Mouse (Mus musculus): ENCODE data around the gene Akirin2. TPM values are rescaled to one million over a fixed set of nuclear protein-coding genes. Genes with fewer than 3 reads are reported as not detected.

Gene Akirin2
- 91.0 and 91.6 TPM in 2 replicates for polyA plus RNA-seq (2014; fragmentation: Nextera tagmentation; extraction: Ambion mirVana)

- ATAC-seq (replicated peaks; ENCODE audit: low FRiP score), result no peak; the same call in 1 of the 2 replicates
- H3K27ac ChIP-seq (ENCODE audit: low read depth, low read length), result peak within 1 kb of the TSS; percentile 79
Observed at GRCm38 (mm10) chr4:34550748-34551097, at the start of gene Akirin2. Gene Akirin2 (plus strand): TSS chr4:34550937.

GRCm38 (mm10) chr4:34510305-34510704, 40.4 kb upstream of the Akirin2 start:
- Histone ChIP-seq H3K9me3 (ENCODE audit: control insufficient read depth, low read length) (no peaks in the 10 kb centered on the region; the same call in 1 of the 2 replicates), H3K9ac (ENCODE audit: low read length) (no peak overlapping the region), H3K36me3 (ENCODE audit: control insufficient read depth, insufficient read depth, low read length) (no peaks in the 10 kb centered on the region), H3K4me2 (ENCODE audit: low read depth, low read length, severe bottlenecking) (no peak overlapping the region), H3K27me3 (ENCODE audit: control insufficient read depth, insufficient read depth, low read length) (no peaks in the 10 kb centered on the region), H3K27ac (ENCODE audit: low read depth, low read length) (no peak overlapping the region), H3K4me3 (ENCODE audit: low read depth, low read length) (no peak overlapping the region), H3K4me1 (replicated peaks; ENCODE audit: control insufficient read depth, insufficient read depth, low read length) (no peaks in the 10 kb centered on the region)
- 88% methylated on average over 3 of the region's 3 CpGs for WGBS
- ATAC-seq (replicated peaks; ENCODE audit: low FRiP score) (no peak), DNase-seq (ENCODE audit: low spot score) (no peak)

More at GRCm38 (mm10) chr4:34550748-34551097, at the start of gene Akirin2:
- no peaks in the 10 kb centered on the region for H3K27me3 ChIP-seq (ENCODE audit: control insufficient read depth, insufficient read depth, low read length)
- under 1% methylated on average over 41 of the region's 53 CpGs for WGBS
- no peaks in the 10 kb centered on the region for H3K36me3 ChIP-seq (ENCODE audit: control insufficient read depth, insufficient read depth, low read length)
- H3K4me1 ChIP-seq (replicated peaks; ENCODE audit: control insufficient read depth, insufficient read depth, low read length), result peaks cover 5% of the 10 kb centered on the region; the same call in 1 of the 2 replicates
- no peaks in the 10 kb centered on the region for H3K9me3 ChIP-seq (ENCODE audit: control insufficient read depth, low read length)
- peak within 1 kb of the TSS; percentile 64 for H3K4me2 ChIP-seq (ENCODE audit: low read depth, low read length, severe bottlenecking)
- H3K9ac ChIP-seq (ENCODE audit: low read length), result peak within 1 kb of the TSS; percentile 96
- DNase-seq (ENCODE audit: low spot score), result no peak
- H3K4me3 ChIP-seq (ENCODE audit: low read depth, low read length), result peak within 1 kb of the TSS; percentile 97

GRCm38 (mm10) chr4:34522846-34523245, 27.9 kb upstream of the Akirin2 start:
- 94% methylated on average over 3 of the region's 3 CpGs for WGBS
- Histone ChIP-seq H3K36me3 (ENCODE audit: control insufficient read depth, insufficient read depth, low read length) (no peaks in the 10 kb centered on the region), H3K4me1 (replicated peaks; ENCODE audit: control insufficient read depth, insufficient read depth, low read length) (no peaks in the 10 kb centered on the region), H3K9ac (ENCODE audit: low read length) (no peak overlapping the region), H3K4me3 (ENCODE audit: low read depth, low read length) (no peak overlapping the region), H3K9me3 (ENCODE audit: control insufficient read depth, low read length) (no peaks in the 10 kb centered on the region), H3K27ac (ENCODE audit: low read depth, low read length) (no peak overlapping the region), H3K27me3 (ENCODE audit: control insufficient read depth, insufficient read depth, low read length) (no peaks in the 10 kb centered on the region), H3K4me2 (ENCODE audit: low read depth, low read length, severe bottlenecking) (no peak overlapping the region)
- DNase-seq (ENCODE audit: low spot score) (no peak), ATAC-seq (replicated peaks; ENCODE audit: low FRiP score) (no peak)

- ATAC-seq (replicated peaks; ENCODE audit: low FRiP score) (no peak), DNase-seq (ENCODE audit: low spot score) (no peak)
- H3K27ac ChIP-seq (ENCODE audit: low read depth, low read length), result no peak overlapping the region
- H3K4me3 ChIP-seq (ENCODE audit: low read depth, low read length), result no peak overlapping the region
- WGBS, result 90% methylated on average over 4 of the region's 4 CpGs
- H3K36me3 ChIP-seq (ENCODE audit: control insufficient read depth, insufficient read depth, low read length), result no peaks in the 10 kb centered on the region
- no peaks in the 10 kb centered on the region for H3K4me1 ChIP-seq (replicated peaks; ENCODE audit: control insufficient read depth, insufficient read depth, low read length)
- no peaks in the 10 kb centered on the region for H3K27me3 ChIP-seq (ENCODE audit: control insufficient read depth, insufficient read depth, low read length)
- no peak overlapping the region for H3K9ac ChIP-seq (ENCODE audit: low read length)
- H3K9me3 ChIP-seq (ENCODE audit: control insufficient read depth, low read length), result no peaks in the 10 kb centered on the region
- no peak overlapping the region for H3K4me2 ChIP-seq (ENCODE audit: low read depth, low read length, severe bottlenecking)
Observed at GRCm38 (mm10) chr4:34523586-34523985, 27.2 kb upstream of the Akirin2 start.

GRCm38 (mm10) chr4:34526771-34527170, 24.0 kb upstream of the Akirin2 start:
- Histone ChIP-seq H3K4me3 (ENCODE audit: low read depth, low read length) (no peak overlapping the region), H3K4me2 (ENCODE audit: low read depth, low read length, severe bottlenecking) (no peak overlapping the region), H3K4me1 (replicated peaks; ENCODE audit: control insufficient read depth, insufficient read depth, low read length) (no peaks in the 10 kb centered on the region), H3K36me3 (ENCODE audit: control insufficient read depth, insufficient read depth, low read length) (no peaks in the 10 kb centered on the region), H3K9ac (ENCODE audit: low read length) (no peak overlapping the region), H3K27ac (ENCODE audit: low read depth, low read length) (no peak overlapping the region), H3K27me3 (ENCODE audit: control insufficient read depth, insufficient read depth, low read length) (no peaks in the 10 kb centered on the region), H3K9me3 (ENCODE audit: control insufficient read depth, low read length) (no peaks in the 10 kb centered on the region)
- DNase-seq (ENCODE audit: low spot score) (no peak), ATAC-seq (replicated peaks; ENCODE audit: low FRiP score) (no peak)
- WGBS, result 87% methylated on average over 3 of the region's 3 CpGs

- DNase-seq (ENCODE audit: low spot score), result no peak
- Histone ChIP-seq H3K9me3 (ENCODE audit: control insufficient read depth, low read length) (no peaks in the 10 kb centered on the region), H3K9ac (ENCODE audit: low read length) (no peak overlapping the region), H3K27me3 (ENCODE audit: control insufficient read depth, insufficient read depth, low read length) (no peaks in the 10 kb centered on the region), H3K4me1 (replicated peaks; ENCODE audit: control insufficient read depth, insufficient read depth, low read length) (no peaks in the 10 kb centered on the region), H3K4me3 (ENCODE audit: low read depth, low read length) (no peak overlapping the region), H3K4me2 (ENCODE audit: low read depth, low read length, severe bottlenecking) (no peak overlapping the region), H3K36me3 (ENCODE audit: control insufficient read depth, insufficient read depth, low read length) (no peaks in the 10 kb centered on the region), H3K27ac (ENCODE audit: low read depth, low read length) (no peak overlapping the region)
- WGBS, result 88% methylated on average over 1 of the region's 1 CpGs
- ATAC-seq (replicated peaks; ENCODE audit: low FRiP score), result no peak
Observed at GRCm38 (mm10) chr4:34528430-34529100, 22.2 kb upstream of the Akirin2 start.

GRCm38 (mm10) chr4:34529379-34529778, 21.4 kb upstream of the Akirin2 start:
- no peak overlapping the region for H3K4me3 ChIP-seq (ENCODE audit: low read depth, low read length)
- no peak overlapping the region for H3K27ac ChIP-seq (ENCODE audit: low read depth, low read length)
- ATAC-seq (replicated peaks; ENCODE audit: low FRiP score), result no peak
- 88% methylated on average over 4 of the region's 4 CpGs for WGBS
- no peak overlapping the region for H3K9ac ChIP-seq (ENCODE audit: low read length)
- no peak for DNase-seq (ENCODE audit: low spot score)
- H3K9me3 ChIP-seq (ENCODE audit: control insufficient read depth, low read length), result no peaks in the 10 kb centered on the region
- H3K4me2 ChIP-seq (ENCODE audit: low read depth, low read length, severe bottlenecking), result no peak overlapping the region
- no peaks in the 10 kb centered on the region for H3K4me1 ChIP-seq (replicated peaks; ENCODE audit: control insufficient read depth, insufficient read depth, low read length)
- no peaks in the 10 kb centered on the region for H3K36me3 ChIP-seq (ENCODE audit: control insufficient read depth, insufficient read depth, low read length)
- no peaks in the 10 kb centered on the region for H3K27me3 ChIP-seq (ENCODE audit: control insufficient read depth, insufficient read depth, low read length)

GRCm38 (mm10) chr4:34529941-34530340, 20.8 kb upstream of the Akirin2 start:
- Histone ChIP-seq H3K27ac (ENCODE audit: low read depth, low read length) (no peak overlapping the region), H3K4me1 (replicated peaks; ENCODE audit: control insufficient read depth, insufficient read depth, low read length) (no peaks in the 10 kb centered on the region), H3K9me3 (ENCODE audit: control insufficient read depth, low read length) (no peaks in the 10 kb centered on the region), H3K9ac (ENCODE audit: low read length) (no peak overlapping the region), H3K4me3 (ENCODE audit: low read depth, low read length) (no peak overlapping the region), H3K36me3 (ENCODE audit: control insufficient read depth, insufficient read depth, low read length) (no peaks in the 10 kb centered on the region), H3K4me2 (ENCODE audit: low read depth, low read length, severe bottlenecking) (no peak overlapping the region), H3K27me3 (ENCODE audit: control insufficient read depth, insufficient read depth, low read length) (no peaks in the 10 kb centered on the region)
- WGBS, result 85% methylated on average over 6 of the region's 6 CpGs
- ATAC-seq (replicated peaks; ENCODE audit: low FRiP score) (no peak), DNase-seq (ENCODE audit: low spot score) (no peak)

All from forebrain, embryonic 11.5 days (tissue).